Mouse (Mus musculus) liver, embryonic 13.5 days (tissue): ENCODE measurements around the gene Vmn1r76. TPM values are rescaled to one million over a fixed set of nuclear protein-coding genes. Genes with fewer than 3 reads are reported as not detected.

ENCODE experiments used
- ATAC-seq: fragments of 200-750 bp; cut with Nextera tagmentation; 2 replicates; pipeline ENCODE4 v1.8.0; 2017; ENCODE audit warnings: low read depth, mild to moderate bottlenecking, moderate number of reproducible peaks, moderate library complexity
- DNase-seq: peaks from one replicate; pipeline ENCODE4 v3.0.0; 2022
- H3K27ac ChIP-seq: fragments of 300-500 bp; sonication (generic); 2 replicates; pipeline ENCODE4 v1.5.1; 2015; ENCODE audit warnings: moderate library complexity, mild to moderate bottlenecking, inconsistent platforms
- H3K27me3 ChIP-seq: fragments of 300-500 bp; sonication (generic); 2 replicates; pipeline ENCODE4 v1.6.1; 2015; ENCODE audit warnings: mild to moderate bottlenecking, inconsistent platforms
- H3K36me3 ChIP-seq: fragments of 300-500 bp; sonication (generic); 2 replicates; pipeline ENCODE4 v1.6.1; 2015; ENCODE audit warnings: mild to moderate bottlenecking, inconsistent platforms
- H3K4me1 ChIP-seq: fragments of 300-500 bp; sonication (generic); replicated peaks from 2 replicates; pipeline ENCODE4 v1.6.1; 2015; ENCODE audit warnings: inconsistent platforms
- H3K4me2 ChIP-seq: fragments of 300-500 bp; sonication (generic); 2 replicates; pipeline ENCODE4 v1.6.1; 2015; ENCODE audit warnings: inconsistent platforms, mild to moderate bottlenecking, moderate library complexity
- H3K4me3 ChIP-seq: fragments of 300-500 bp; sonication (generic); replicated peaks from 2 replicates; pipeline ENCODE4 v1.5.1; 2015; ENCODE audit warnings: mild to moderate bottlenecking, inconsistent platforms
- H3K9ac ChIP-seq: fragments of 300-500 bp; sonication (generic); 2 replicates; pipeline ENCODE4 v1.6.1; 2015; ENCODE audit warnings: mild to moderate bottlenecking, inconsistent platforms
- H3K9me3 ChIP-seq: fragments of 300-500 bp; sonication (generic); replicated peaks from 2 replicates; pipeline ENCODE4 v1.6.1; 2016; ENCODE audit warnings: inconsistent platforms
- WGBS: fragments of 180-500 bp; shearing (Covaris S2); methylation state at CpG from one replicate; pipeline ENCODE4 v1.1.7; 2015; ENCODE audit not compliant: insufficient replicate concordance; 5-methylcytosine and 5-hydroxymethylcytosine counted together
- polyA plus RNA-seq: library from polyadenylated mRNA; unstranded; fragments of >200 nt; fragmentation: Nextera tagmentation; extraction: Ambion mirVana; gene quantifications from 2 replicates; pipeline ENCODE4 v1.2.1, GENCODE M21; 2015

Gene Vmn1r76
- polyA plus RNA-seq, result not detected in 2 replicates

DNA sequence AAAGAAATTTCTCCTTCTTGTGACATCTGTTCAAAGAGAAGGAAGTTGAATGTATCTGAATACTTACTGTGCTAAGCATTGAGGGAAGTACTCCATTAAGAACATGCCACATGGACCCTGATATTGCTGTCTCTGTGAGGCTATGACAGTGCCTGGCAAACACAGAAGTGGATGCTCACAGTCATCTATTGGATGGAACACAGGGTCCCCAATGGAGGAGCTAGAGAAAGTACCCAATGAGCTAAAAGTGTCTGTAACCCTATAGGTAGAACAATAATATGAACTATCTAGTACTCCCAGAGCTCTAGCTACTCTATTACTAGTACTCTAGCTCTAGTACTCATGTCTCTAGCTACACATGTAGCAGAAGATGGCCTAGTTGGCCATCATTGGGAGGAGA lies at the start of gene Vmn1r76:
Vmn1r76 (minus strand) TSS at position 101 of the 400 bp plus-strand sequence.
- no peak within 1 kb of the TSS for H3K9ac ChIP-seq
- no peak within 1 kb of the TSS for H3K4me2 ChIP-seq
- ATAC-seq (no peak), DNase-seq (no peak)
- H3K36me3 ChIP-seq, result no peaks in the 10 kb centered on the region
- H3K27me3 ChIP-seq, result no peaks in the 10 kb centered on the region
- H3K27ac ChIP-seq, result no peak within 1 kb of the TSS
- H3K9me3 ChIP-seq, result 0 out of 2 replicates have a peak, but pooled peaks cover under 1% of the 10 kb centered on the region
- H3K4me1 ChIP-seq, result no peaks in the 10 kb centered on the region
- no peak within 1 kb of the TSS for H3K4me3 ChIP-seq

DNA sequence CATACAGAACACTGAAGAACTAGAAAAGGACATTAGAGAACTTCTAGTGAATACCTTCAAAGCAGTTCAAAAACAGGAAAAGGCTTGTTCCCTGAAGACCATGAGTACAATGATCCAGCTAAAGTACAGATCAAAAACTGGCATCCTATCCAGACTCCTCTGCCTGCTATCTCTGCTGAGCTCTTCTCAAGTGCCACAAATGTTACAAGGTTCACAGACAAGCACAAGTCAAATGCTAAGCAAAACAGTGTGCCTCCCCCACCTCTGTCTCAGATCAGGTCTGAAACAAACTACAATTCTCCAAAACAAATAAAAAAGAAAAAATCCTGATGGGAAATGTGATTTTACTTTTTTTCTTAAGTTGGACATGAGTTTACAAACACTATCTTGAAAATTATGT lies 34.6 kb upstream of the Vmn1r76 start:
- no peak overlapping the region for H3K4me3 ChIP-seq
- H3K36me3 ChIP-seq, result no peaks in the 10 kb centered on the region
- H3K27me3 ChIP-seq, result no peaks in the 10 kb centered on the region
- no peak overlapping the region for H3K4me2 ChIP-seq
- DNase-seq (no peak), ATAC-seq (no peak)
- no peaks in the 10 kb centered on the region for H3K4me1 ChIP-seq
- no peak overlapping the region for H3K9ac ChIP-seq
- no peak overlapping the region for H3K27ac ChIP-seq
- H3K9me3 ChIP-seq, result peaks cover 15% of the 10 kb centered on the region

DNA sequence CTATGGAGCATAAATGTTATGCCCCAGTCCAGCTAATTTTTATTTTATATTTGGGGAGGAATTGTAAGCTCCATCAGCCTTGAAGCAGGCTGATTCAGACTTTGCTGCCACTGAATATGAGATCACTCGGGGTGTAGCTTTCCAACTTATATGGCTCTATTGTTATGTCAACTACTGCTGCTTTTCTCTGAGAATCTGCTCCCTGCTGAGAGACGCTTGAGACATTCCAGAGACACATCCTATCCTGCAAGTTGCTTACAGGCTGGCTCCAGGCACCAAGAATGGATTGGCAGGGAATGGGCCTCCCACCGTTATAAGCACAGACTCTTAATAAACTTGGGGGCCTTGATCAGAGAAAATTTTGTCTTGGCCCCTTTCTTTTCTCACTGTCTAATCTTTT lies 10.0 kb upstream of the Vmn1r76 start:
- no peak for ATAC-seq
- Histone ChIP-seq H3K36me3 (no peaks in the 10 kb centered on the region), H3K4me1 (no peaks in the 10 kb centered on the region), H3K9me3 (peaks cover 19% of the 10 kb centered on the region; the same call in 1 of the 2 replicates), H3K27me3 (no peaks in the 10 kb centered on the region), H3K9ac (no peak overlapping the region), H3K27ac (no peak overlapping the region), H3K4me2 (no peak overlapping the region), H3K4me3 (no peak overlapping the region)
- DNase-seq, result no peak
- 61% methylated on average over 3 of the region's 3 CpGs for WGBS

DNA sequence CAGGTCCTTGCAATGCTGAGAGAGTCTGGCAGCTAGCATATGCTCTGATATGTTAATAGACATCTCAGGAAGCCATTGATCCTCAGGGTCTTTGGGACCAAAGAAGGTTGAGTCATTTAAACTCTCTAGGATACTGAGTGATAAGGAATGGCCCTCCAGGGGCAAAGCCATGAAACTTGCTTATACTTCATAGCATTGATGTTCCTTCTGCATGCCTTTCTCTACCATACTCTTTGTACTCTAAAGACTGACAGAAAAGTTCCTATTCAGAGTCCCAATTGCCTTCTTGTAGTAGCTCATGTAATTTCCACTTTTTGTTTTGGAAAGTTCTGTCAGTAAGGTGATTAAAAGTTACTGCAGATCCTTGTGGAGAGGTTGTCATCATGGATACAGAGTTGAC lies 63.7 kb downstream of the Vmn1r76 start, which contains the start of gene Vmn1r75:
Vmn1r75 (plus strand) TSS at position 301 of the 400 bp plus-strand sequence.
- H3K27me3 ChIP-seq, result no peaks in the 10 kb centered on the region
- H3K4me2 ChIP-seq, result no peak within 1 kb of the TSS
- H3K27ac ChIP-seq, result no peak within 1 kb of the TSS
- H3K4me3 ChIP-seq, result no peak within 1 kb of the TSS
- DNase-seq (no peak), ATAC-seq (no peak)
- no peaks in the 10 kb centered on the region for H3K4me1 ChIP-seq
- no peaks in the 10 kb centered on the region for H3K9me3 ChIP-seq
- H3K36me3 ChIP-seq, result no peaks in the 10 kb centered on the region
- no peak within 1 kb of the TSS for H3K9ac ChIP-seq

Other genes starting within 250 kb of the Vmn1r76 start
- not detected in 2 replicates for gene Vmn1r73, start 207.9 kb downstream of the Vmn1r76 start, polyA plus RNA-seq
- not detected in 2 replicates for gene Vmn1r74, start 104.2 kb downstream of the Vmn1r76 start, polyA plus RNA-seq
- not detected in 2 replicates for gene Vmn1r75, start 63.6 kb downstream of the Vmn1r76 start, polyA plus RNA-seq
- not detected in 2 replicates for gene Vmn1r77, start 98.5 kb upstream of the Vmn1r76 start, polyA plus RNA-seq
- not detected in 2 replicates for gene Vmn1r78, start 212.0 kb upstream of the Vmn1r76 start, polyA plus RNA-seq
- gene Vmn1r79, start 233.1 kb upstream of the Vmn1r76 start, polyA plus RNA-seq, result not detected in 2 replicates